Mouse (Mus musculus): ENCODE data around the gene Apobec3.
A peak's percentile ranks its signal among the peaks of the same experiment; 100 is the strongest.
"Not testable (repeated sequence)": the region's sequence is repeated elsewhere in the genome, so short reads cannot be mapped to it uniquely, and the experiment has no call there.

Gene Apobec3

GRCm38 (mm10) chr15:79928736-79929135 is 37.3 kb downstream of the Apobec3 start:
- no peak for DNase-seq

DNA sequence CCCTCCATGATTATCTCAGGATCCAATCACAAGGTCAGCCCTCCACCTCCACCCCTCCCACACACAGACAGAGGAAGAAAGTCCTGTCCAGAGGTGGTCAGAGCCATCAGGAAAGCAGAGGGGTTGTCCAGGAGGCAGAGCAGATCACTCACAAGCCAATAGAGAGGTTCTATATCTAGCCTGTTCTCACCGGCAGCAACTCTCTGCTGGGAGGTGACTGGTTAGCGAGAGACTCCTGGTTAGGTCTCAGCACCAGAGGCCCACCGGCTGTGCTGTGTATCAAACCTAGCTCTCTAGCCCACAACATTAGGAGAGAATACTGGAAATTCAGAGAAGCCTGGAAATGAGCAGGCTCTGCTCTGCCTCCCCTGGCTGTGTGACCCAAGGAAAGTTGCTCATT is 38.3 kb downstream of the Apobec3 start:
- no peak for DNase-seq

- peak; percentile 54 for DNase-seq
These were observed 40.2 kb downstream of the Apobec3 start for GRCm38 (mm10) chr15:79931496-79932141.

GRCm38 (mm10) chr15:79932323-79932987 is 41.0 kb downstream of the Apobec3 start:
- peak; percentile 94 for DNase-seq

GRCm38 (mm10) chr15:79933052-79933669 is 41.7 kb downstream of the Apobec3 start:
- no peak for DNase-seq

- no peak for DNase-seq
These were observed 42.4 kb downstream of the Apobec3 start for GRCm38 (mm10) chr15:79933670-79934514.

GRCm38 (mm10) chr15:79934776-79935175 is 43.3 kb downstream of the Apobec3 start:
- no peak for DNase-seq

DNA sequence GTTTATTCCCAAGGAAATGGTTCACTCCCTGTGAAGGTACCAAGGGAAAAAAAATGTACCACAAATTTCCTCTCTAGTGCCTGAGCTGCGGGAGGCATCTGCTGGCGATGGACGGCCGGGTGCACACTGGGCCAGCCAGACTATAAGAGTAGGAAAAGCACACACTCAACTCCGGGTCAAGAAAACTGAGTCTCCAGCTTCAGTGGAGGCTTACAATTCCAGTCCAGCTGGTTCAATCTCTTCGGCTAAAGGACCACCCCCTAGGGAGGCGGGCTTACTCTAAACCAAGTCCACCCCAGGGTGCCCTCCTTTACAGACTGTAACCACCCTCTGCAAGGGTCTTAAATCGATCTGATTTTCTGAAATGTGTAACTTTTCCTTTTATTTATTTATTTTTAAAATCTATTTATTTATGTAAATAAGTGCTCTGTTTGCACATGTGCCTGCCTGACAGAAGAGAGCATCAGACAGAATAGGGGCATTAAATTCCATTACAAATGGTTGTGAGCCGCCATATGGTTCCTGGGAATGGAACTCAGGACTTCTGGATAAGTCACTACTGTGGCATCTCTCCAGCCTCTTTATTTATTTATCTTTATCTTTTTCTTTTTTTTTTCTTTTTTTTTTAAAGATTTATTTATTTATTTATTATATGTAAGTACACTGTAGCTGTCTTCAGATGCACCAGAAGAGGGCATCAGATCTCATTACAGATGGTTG is 44.4 kb downstream of the Apobec3 start:
- DNase-seq, result peak; percentile 57

DNA sequence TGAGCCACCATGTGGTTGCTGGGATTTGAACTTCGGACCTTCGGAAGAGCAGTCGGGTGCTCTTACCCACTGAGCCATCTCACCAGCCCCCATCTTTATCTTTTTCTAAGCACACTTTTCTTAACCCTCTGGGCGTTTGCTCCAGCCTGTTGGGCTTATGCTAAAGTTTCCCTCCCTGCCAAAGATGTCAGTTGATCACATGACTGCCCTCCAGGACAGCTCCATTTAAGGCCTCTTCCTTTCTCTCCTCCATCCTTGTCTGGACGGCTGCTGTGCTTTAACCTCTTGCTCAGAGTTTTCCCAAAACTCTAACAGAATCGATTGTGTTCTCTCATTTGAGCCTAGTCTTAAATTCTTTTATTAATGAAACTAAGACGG is 44.9 kb downstream of the Apobec3 start:
- no peak for DNase-seq

DNA sequence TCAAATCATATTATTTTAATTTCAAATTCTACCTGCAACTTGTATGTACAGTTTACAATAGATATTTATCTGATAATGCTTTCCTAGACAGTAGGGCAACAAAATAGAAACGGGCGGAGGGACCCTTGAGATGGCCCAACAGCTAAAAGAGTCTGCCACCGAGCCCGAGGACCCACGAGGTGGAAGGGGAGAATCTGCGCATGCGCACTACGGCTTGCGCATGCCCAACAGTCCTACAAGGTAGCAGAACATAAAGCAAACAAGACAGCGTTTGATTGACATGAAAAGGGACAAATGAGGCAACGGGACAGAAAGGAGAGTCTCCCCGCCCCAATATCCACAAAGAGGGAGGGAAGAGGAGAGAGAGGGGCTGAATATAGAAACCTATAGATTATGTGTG is 47.6 kb downstream of the Apobec3 start:
- DNase-seq, result no peak

DNA sequence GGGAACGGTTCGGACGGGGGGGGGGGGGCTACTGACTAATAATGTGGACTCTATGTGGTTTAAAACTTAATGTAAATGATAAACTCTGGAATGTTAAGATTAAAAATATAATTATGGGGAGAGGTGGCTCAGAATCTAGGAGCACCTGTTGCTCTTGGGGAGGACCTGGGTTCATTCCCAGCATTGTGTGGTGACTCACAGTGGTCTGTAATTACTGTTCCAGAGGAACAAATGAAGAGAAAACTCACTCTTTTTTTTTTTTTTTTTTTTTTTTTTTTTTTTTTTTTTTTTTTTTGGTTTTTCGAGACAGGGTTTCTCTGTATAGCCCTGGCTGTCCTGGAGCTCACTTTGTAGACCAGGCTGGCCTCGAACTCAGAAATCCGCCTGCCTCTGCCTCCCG is 48.0 kb downstream of the Apobec3 start:
- not testable (repeated sequence) for DNase-seq

- DNase-seq, result no peak
These were observed 48.5 kb downstream of the Apobec3 start for GRCm38 (mm10) chr15:79939913-79940312.

GRCm38 (mm10) chr15:79940932-79941331 is 49.5 kb downstream of the Apobec3 start:
- DNase-seq, result peak; percentile 59

DNA sequence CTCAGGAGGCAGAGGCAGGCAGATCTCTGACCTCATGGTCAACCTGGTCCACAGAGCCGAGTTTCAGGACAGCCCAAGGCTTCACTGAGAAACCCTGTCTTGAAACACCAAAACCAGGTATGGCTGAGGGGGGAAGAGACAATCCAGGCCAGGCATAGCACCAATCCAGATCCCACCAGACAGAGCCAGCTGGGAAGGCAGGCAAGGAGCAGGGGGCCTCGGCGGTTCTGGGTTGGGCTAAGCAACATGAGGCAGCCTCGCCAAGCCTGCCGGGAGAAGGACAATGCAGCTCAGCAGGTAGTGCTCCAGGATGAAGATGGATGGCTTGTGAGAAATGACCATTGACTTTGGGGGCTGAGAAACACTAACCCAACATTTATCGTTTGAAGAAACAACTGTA is 51.1 kb downstream of the Apobec3 start:
- no peak for DNase-seq

DNA sequence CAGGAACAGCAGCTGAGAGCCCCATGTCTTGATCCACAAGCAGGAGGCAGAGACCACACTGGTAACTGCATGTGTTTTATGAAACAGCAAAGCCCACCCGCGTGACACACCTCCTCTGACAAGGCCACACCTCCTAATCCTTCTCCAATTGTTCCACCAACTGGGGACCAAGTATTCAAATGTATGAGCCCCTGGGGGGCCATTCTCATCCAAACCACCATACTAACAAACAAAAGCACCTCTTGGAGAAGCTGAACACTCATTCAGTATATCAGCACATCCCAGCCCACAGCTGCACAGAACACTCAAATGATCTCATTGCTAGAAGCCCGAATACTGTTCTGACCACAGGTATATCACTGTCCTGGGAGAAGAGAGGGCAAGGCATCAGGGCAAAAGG is 52.1 kb downstream of the Apobec3 start:
- no peak for DNase-seq

- no peak for DNase-seq
These were observed 53.5 kb downstream of the Apobec3 start for GRCm38 (mm10) chr15:79944948-79945347.

- DNase-seq, result peak; percentile 94
These were observed 54.6 kb downstream of the Apobec3 start for GRCm38 (mm10) chr15:79946022-79946421.

- peak; percentile 69 for DNase-seq
These were observed 55.3 kb downstream of the Apobec3 start for GRCm38 (mm10) chr15:79946790-79947189.

- DNase-seq, result peak; percentile 34
These were observed 56.2 kb downstream of the Apobec3 start for GRCm38 (mm10) chr15:79947681-79948080.

- peak; percentile 85 for DNase-seq
These were observed 59.0 kb downstream of the Apobec3 start for GRCm38 (mm10) chr15:79950250-79951025.

GRCm38 (mm10) chr15:79951226-79951625 is 59.8 kb downstream of the Apobec3 start:
- no peak for DNase-seq
